Mouse (Mus musculus) ES-Bruce4 (cell line): ENCODE data around the gene Six6. TPM values are rescaled to one million over a fixed set of nuclear protein-coding genes. Genes with fewer than 3 reads are reported as not detected.

Experiments used
- H3K27ac ChIP-seq: 2 replicates; pipeline ENCODE4 v1.5.1; 2012; ENCODE audit warnings: low read length, inconsistent platforms; ENCODE audit not compliant: insufficient read depth
- H3K27me3 ChIP-seq: 2 replicates; pipeline ENCODE4 v1.6.1; 2012; ENCODE audit warnings: mild to moderate bottlenecking, low read length, inconsistent platforms; ENCODE audit not compliant: control insufficient read depth, poor library complexity, insufficient read depth, severe bottlenecking
- H3K36me3 ChIP-seq: 2 replicates; pipeline ENCODE4 v1.6.1; 2012; ENCODE audit warnings: inconsistent platforms, mild to moderate bottlenecking, low read length, moderate library complexity; ENCODE audit not compliant: control insufficient read depth, poor library complexity, insufficient read depth, severe bottlenecking
- H3K4me1 ChIP-seq: one replicate; pipeline ENCODE4 v1.8.1; 2011; ENCODE audit warnings: low read length; ENCODE audit not compliant: control insufficient read depth, insufficient read depth
- H3K4me3 ChIP-seq: 2 replicates; pipeline ENCODE4 v1.5.1; 2011; ENCODE audit warnings: low read depth, mild to moderate bottlenecking, low read length
- H3K9ac ChIP-seq: 2 replicates; pipeline ENCODE4 v1.6.1; 2012; ENCODE audit warnings: low read depth, mild to moderate bottlenecking, inconsistent platforms; ENCODE audit not compliant: poor library complexity, severe bottlenecking
- H3K9me3 ChIP-seq: replicated peaks from 2 replicates; pipeline ENCODE4 v1.6.1; 2012; ENCODE audit warnings: mild to moderate bottlenecking, low read length, inconsistent platforms; ENCODE audit not compliant: control insufficient read depth, poor library complexity, insufficient read depth, severe bottlenecking
- CTCF ChIP-seq: IDR thresholded peaks from one replicate; pipeline ENCODE4 v1.8.1; 2011; ENCODE audit warnings: low read depth, low read length
- EP300 ChIP-seq: IDR thresholded peaks from 2 replicates; pipeline ENCODE4 v1.6.1; 2011; ENCODE audit warnings: low read depth, low read length; ENCODE audit not compliant: insufficient read depth
- POLR2A ChIP-seq: IDR thresholded peaks from one replicate; pipeline ENCODE4 v1.8.1; 2011; ENCODE audit warnings: low read length; ENCODE audit not compliant: insufficient read depth
- polyA plus RNA-seq: library from polyadenylated mRNA; stranded (reverse); fragments of >200 nt; gene quantifications from 2 replicates; pipeline ENCODE4 v1.2.4, GENCODE M21; 2011; ENCODE audit warnings: low read depth; ENCODE audit not compliant: missing spikeins, insufficient read depth, insufficient read length

Six6 gene
- polyA plus RNA-seq: not detected in 2 replicates

DNA sequence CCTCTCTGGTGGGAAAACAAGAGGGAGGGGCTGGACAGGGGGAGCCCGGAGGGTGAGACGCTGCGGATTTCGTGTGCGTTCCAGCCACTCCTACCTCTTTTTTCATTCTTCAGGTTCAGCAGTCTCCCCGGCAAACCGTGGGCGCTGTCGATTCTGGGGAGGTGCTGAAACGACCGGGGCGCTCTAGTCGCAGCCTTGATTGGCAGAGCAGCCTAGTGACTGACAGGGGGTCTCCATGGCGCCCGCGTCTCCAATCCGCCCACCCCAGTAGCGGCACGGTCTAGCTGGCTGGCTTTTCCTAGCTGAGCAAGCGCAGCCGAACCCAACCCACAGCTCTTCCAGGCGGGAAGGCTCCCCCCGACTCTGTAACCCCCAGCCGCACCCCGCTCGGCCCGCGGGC lies at the start of gene Six6:
Gene Six6, plus strand, starts transcription at position 277 of the 400 bp plus-strand sequence.
- Histone ChIP-seq H3K4me1 (no peaks in the 10 kb centered on the region), H3K36me3 (no peaks in the 10 kb centered on the region), H3K9ac (0 out of 2 replicates have a peak within 1 kb of the TSS, but pooled peaks have one; percentile 11), H3K27ac (no peak within 1 kb of the TSS), H3K27me3 (peaks cover 34% of the 10 kb centered on the region), H3K4me3 (peak within 1 kb of the TSS; percentile 49), H3K9me3 (no peaks in the 10 kb centered on the region)
- TF ChIP-seq CTCF (no peak), POLR2A (no peak), EP300 (no peak)

GRCm38 (mm10) chr12:72917159-72917993 lies 22.3 kb upstream of the Six6 start:
- Histone ChIP-seq H3K27me3 (no peaks in the 10 kb centered on the region; the same call in 1 of the 2 replicates), H3K27ac (no peak overlapping the region), H3K4me3 (peak overlapping the region; percentile 91), H3K4me1 (no peaks in the 10 kb centered on the region), H3K9ac (peak overlapping the region; percentile 94), H3K9me3 (peaks cover 4% of the 10 kb centered on the region), H3K36me3 (no peaks in the 10 kb centered on the region)
- peak; percentile 46 for TF ChIP-seq POLR2A
- TF ChIP-seq CTCF: no peak
- 0 out of 2 replicates have a peak, but pooled peaks have one; percentile 7 for TF ChIP-seq EP300

DNA sequence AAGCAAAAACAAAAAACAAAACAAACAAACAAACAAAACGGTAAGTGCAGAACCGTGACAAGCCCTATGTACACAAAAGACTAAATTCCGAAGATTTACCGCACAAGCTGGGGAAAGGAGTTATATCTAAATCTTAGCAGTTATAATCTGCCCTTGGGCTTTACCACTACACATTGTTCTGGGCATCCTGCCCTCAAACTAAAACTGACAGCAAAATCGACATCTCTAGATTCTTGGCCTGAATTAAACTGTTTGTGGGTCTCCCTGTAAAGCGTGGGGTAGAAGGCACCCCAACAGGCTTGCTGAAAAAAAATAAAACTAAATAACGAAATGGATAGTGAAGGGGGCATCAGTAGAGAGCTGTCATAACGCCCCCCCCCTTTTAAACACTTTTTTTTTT lies 2.9 kb upstream of the Six6 start:
- no peaks in the 10 kb centered on the region for H3K4me1 ChIP-seq
- H3K4me3 ChIP-seq: no peak overlapping the region
- TF ChIP-seq POLR2A: no peak
- no peak for TF ChIP-seq EP300
- TF ChIP-seq CTCF: no peak
- no peaks in the 10 kb centered on the region for H3K9me3 ChIP-seq
- H3K27me3 ChIP-seq: peaks cover 24% of the 10 kb centered on the region
- H3K36me3 ChIP-seq: no peaks in the 10 kb centered on the region
- H3K9ac ChIP-seq: no peak overlapping the region
- no peak overlapping the region for H3K27ac ChIP-seq

DNA sequence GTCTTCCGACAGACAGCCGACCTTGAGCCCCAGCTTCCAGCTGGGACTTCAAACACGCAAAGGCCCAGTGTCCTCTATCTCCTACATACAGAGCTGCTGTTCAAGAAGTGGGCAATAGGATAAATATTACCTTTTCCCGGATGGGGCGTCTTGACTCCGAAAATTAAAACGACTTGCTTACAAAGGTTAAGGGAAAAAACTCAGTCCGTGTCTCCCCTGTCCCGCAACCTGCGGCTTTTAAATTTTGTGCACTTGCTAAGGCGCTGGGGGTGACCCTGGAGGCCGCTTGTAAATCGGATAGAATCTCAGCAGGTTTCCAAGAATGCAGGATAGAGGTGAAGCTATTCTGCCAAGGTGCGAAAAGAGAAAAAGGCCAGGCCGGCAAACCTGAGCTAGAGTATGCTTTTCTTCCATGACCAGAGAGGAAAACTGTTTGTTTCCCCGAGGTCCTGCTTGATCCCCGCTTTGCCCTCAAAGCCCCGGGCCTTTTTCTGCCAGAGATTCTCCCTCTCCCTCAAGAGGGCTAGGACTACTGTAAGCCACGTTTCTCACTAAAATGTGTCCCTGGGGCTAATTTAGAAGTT lies 2.1 kb upstream of the Six6 start:
- no peak for TF ChIP-seq POLR2A
- TF ChIP-seq CTCF: no peak
- no peak for TF ChIP-seq EP300

GRCm38 (mm10) chr12:72938176-72938575 lies 1.5 kb upstream of the Six6 start:
- Histone ChIP-seq H3K9me3 (no peaks in the 10 kb centered on the region), H3K36me3 (no peaks in the 10 kb centered on the region), H3K9ac (no peak overlapping the region), H3K27me3 (peaks cover 30% of the 10 kb centered on the region), H3K4me3 (no peak overlapping the region), H3K27ac (no peak overlapping the region), H3K4me1 (no peaks in the 10 kb centered on the region)
- no peak for TF ChIP-seq POLR2A
- TF ChIP-seq CTCF: no peak
- TF ChIP-seq EP300: no peak

More for the DNA sequence above, 2.1 kb upstream of the Six6 start:
- no peaks in the 10 kb centered on the region for H3K9me3 ChIP-seq
- H3K4me1 ChIP-seq: no peaks in the 10 kb centered on the region
- no peak overlapping the region for H3K27ac ChIP-seq
- H3K27me3 ChIP-seq: peaks cover 30% of the 10 kb centered on the region
- no peaks in the 10 kb centered on the region for H3K36me3 ChIP-seq
- H3K4me3 ChIP-seq: no peak overlapping the region
- no peak overlapping the region for H3K9ac ChIP-seq
